Mouse (Mus musculus): ENCODE measurements at regions not wholly inside any gene's neighbourhood (a gene's known extent, or its start where the extent isn't known, plus 50 kb on each side); places are given as distances from the start of the nearest gene placed in this dataset.
A peak's percentile ranks its signal among the peaks of the same experiment; 100 is the strongest.

- peak; percentile 33 for DNase-seq (ENCODE audit: low spot score)
- no peaks in the 10 kb centered on the region for H3K9me3 ChIP-seq (ENCODE audit: control insufficient read depth, low read length)
- ATAC-seq (ENCODE audit: low read depth) = no peak
- H3K4me3 ChIP-seq (ENCODE audit: low read depth, low read length) = no peak overlapping the region
- WGBS = 43% methylated on average over 5 of the region's 5 CpGs
- H3K9ac ChIP-seq (ENCODE audit: low read depth, low read length) = no peak overlapping the region
- no peak overlapping the region for H3K27ac ChIP-seq (replicated peaks; ENCODE audit: low read depth, low read length)
- no peak overlapping the region for H3K4me2 ChIP-seq (ENCODE audit: low read depth, low read length)
- H3K36me3 ChIP-seq (ENCODE audit: control insufficient read depth, insufficient read depth, low read length) = no peaks in the 10 kb centered on the region
- H3K27me3 ChIP-seq (replicated peaks; ENCODE audit: control insufficient read depth, insufficient read depth, low read length) = no peaks in the 10 kb centered on the region
- no peaks in the 10 kb centered on the region for H3K4me1 ChIP-seq (ENCODE audit: control insufficient read depth, insufficient read depth, low read length)
These were observed 533.2 kb upstream of the Zeb2 start for GRCm38 (mm10) chr2:45650271-45650985.

GRCm38 (mm10) chr2:45647846-45648245, 530.7 kb upstream of the Zeb2 start:
- DNase-seq (ENCODE audit: low spot score) (no peak), ATAC-seq (ENCODE audit: low read depth) (no peak)
- H3K9ac ChIP-seq (ENCODE audit: low read depth, low read length) = no peak overlapping the region
- 91% methylated on average over 3 of the region's 3 CpGs for WGBS
- H3K27ac ChIP-seq (replicated peaks; ENCODE audit: low read depth, low read length) = no peak overlapping the region
- H3K4me2 ChIP-seq (ENCODE audit: low read depth, low read length) = no peak overlapping the region
- no peak overlapping the region for H3K4me3 ChIP-seq (ENCODE audit: low read depth, low read length)
- no peaks in the 10 kb centered on the region for H3K27me3 ChIP-seq (replicated peaks; ENCODE audit: control insufficient read depth, insufficient read depth, low read length)
- no peaks in the 10 kb centered on the region for H3K9me3 ChIP-seq (ENCODE audit: control insufficient read depth, low read length)
- H3K36me3 ChIP-seq (ENCODE audit: control insufficient read depth, insufficient read depth, low read length) = no peaks in the 10 kb centered on the region
- H3K4me1 ChIP-seq (ENCODE audit: control insufficient read depth, insufficient read depth, low read length) = no peaks in the 10 kb centered on the region

GRCm38 (mm10) chr2:45630081-45630480, 512.9 kb upstream of the Zeb2 start:
- no peak overlapping the region for H3K4me2 ChIP-seq (ENCODE audit: low read depth, low read length)
- ATAC-seq (ENCODE audit: low read depth) = no peak
- no peak overlapping the region for H3K4me3 ChIP-seq (ENCODE audit: low read depth, low read length)
- no peaks in the 10 kb centered on the region for H3K9me3 ChIP-seq (ENCODE audit: control insufficient read depth, low read length)
- no peak overlapping the region for H3K9ac ChIP-seq (ENCODE audit: low read depth, low read length)
- no peaks in the 10 kb centered on the region for H3K36me3 ChIP-seq (ENCODE audit: control insufficient read depth, insufficient read depth, low read length)
- WGBS = 36% methylated on average over 7 of the region's 7 CpGs
- no peak overlapping the region for H3K27ac ChIP-seq (replicated peaks; ENCODE audit: low read depth, low read length)
- no peak for DNase-seq (ENCODE audit: low spot score)
- no peaks in the 10 kb centered on the region for H3K4me1 ChIP-seq (ENCODE audit: control insufficient read depth, insufficient read depth, low read length)
- H3K27me3 ChIP-seq (replicated peaks; ENCODE audit: control insufficient read depth, insufficient read depth, low read length) = no peaks in the 10 kb centered on the region

GRCm38 (mm10) chr2:45629616-45630015, 512.4 kb upstream of the Zeb2 start:
- Histone ChIP-seq H3K4me1 (ENCODE audit: control insufficient read depth, insufficient read depth, low read length) (no peaks in the 10 kb centered on the region), H3K27ac (replicated peaks; ENCODE audit: low read depth, low read length) (no peak overlapping the region), H3K27me3 (replicated peaks; ENCODE audit: control insufficient read depth, insufficient read depth, low read length) (no peaks in the 10 kb centered on the region), H3K4me2 (ENCODE audit: low read depth, low read length) (no peak overlapping the region), H3K36me3 (ENCODE audit: control insufficient read depth, insufficient read depth, low read length) (no peaks in the 10 kb centered on the region), H3K4me3 (ENCODE audit: low read depth, low read length) (no peak overlapping the region), H3K9me3 (ENCODE audit: control insufficient read depth, low read length) (no peaks in the 10 kb centered on the region), H3K9ac (ENCODE audit: low read depth, low read length) (no peak overlapping the region)
- 39% methylated on average over 3 of the region's 3 CpGs for WGBS
- ATAC-seq (ENCODE audit: low read depth) (no peak), DNase-seq (ENCODE audit: low spot score) (peak; percentile 24)

GRCm38 (mm10) chr2:45623056-45623455, 505.9 kb upstream of the Zeb2 start:
- DNase-seq (ENCODE audit: low spot score) (no peak), ATAC-seq (ENCODE audit: low read depth) (no peak)
- H3K4me1 ChIP-seq (ENCODE audit: control insufficient read depth, insufficient read depth, low read length) = no peaks in the 10 kb centered on the region
- no peaks in the 10 kb centered on the region for H3K27me3 ChIP-seq (replicated peaks; ENCODE audit: control insufficient read depth, insufficient read depth, low read length)
- WGBS = 57% methylated on average over 3 of the region's 3 CpGs
- H3K4me2 ChIP-seq (ENCODE audit: low read depth, low read length) = no peak overlapping the region
- no peaks in the 10 kb centered on the region for H3K9me3 ChIP-seq (ENCODE audit: control insufficient read depth, low read length)
- H3K4me3 ChIP-seq (ENCODE audit: low read depth, low read length) = no peak overlapping the region
- H3K9ac ChIP-seq (ENCODE audit: low read depth, low read length) = no peak overlapping the region
- no peak overlapping the region for H3K27ac ChIP-seq (replicated peaks; ENCODE audit: low read depth, low read length)
- no peaks in the 10 kb centered on the region for H3K36me3 ChIP-seq (ENCODE audit: control insufficient read depth, insufficient read depth, low read length)

- 95% methylated on average over 1 of the region's 1 CpGs for WGBS
These were observed 491.7 kb upstream of the Zeb2 start for GRCm38 (mm10) chr2:45608926-45609325.

GRCm38 (mm10) chr2:45607393-45607792, 490.2 kb upstream of the Zeb2 start:
- Histone ChIP-seq H3K9ac (ENCODE audit: low read depth, low read length) (no peak overlapping the region), H3K36me3 (ENCODE audit: control insufficient read depth, insufficient read depth, low read length) (no peaks in the 10 kb centered on the region), H3K27me3 (replicated peaks; ENCODE audit: control insufficient read depth, insufficient read depth, low read length) (no peaks in the 10 kb centered on the region), H3K9me3 (ENCODE audit: control insufficient read depth, low read length) (no peaks in the 10 kb centered on the region), H3K27ac (replicated peaks; ENCODE audit: low read depth, low read length) (no peak overlapping the region), H3K4me3 (ENCODE audit: low read depth, low read length) (no peak overlapping the region), H3K4me1 (ENCODE audit: control insufficient read depth, insufficient read depth, low read length) (no peaks in the 10 kb centered on the region), H3K4me2 (ENCODE audit: low read depth, low read length) (no peak overlapping the region)
- ATAC-seq (ENCODE audit: low read depth) (no peak), DNase-seq (ENCODE audit: low spot score) (no peak)

More at GRCm38 (mm10) chr2:45608926-45609325, 491.7 kb upstream of the Zeb2 start:
- H3K9ac ChIP-seq (ENCODE audit: low read depth, low read length) = no peak overlapping the region
- no peak overlapping the region for H3K27ac ChIP-seq (replicated peaks; ENCODE audit: low read depth, low read length)
- H3K27me3 ChIP-seq (replicated peaks; ENCODE audit: control insufficient read depth, insufficient read depth, low read length) = no peaks in the 10 kb centered on the region
- H3K9me3 ChIP-seq (ENCODE audit: control insufficient read depth, low read length) = no peaks in the 10 kb centered on the region
- DNase-seq (ENCODE audit: low spot score) = no peak
- ATAC-seq (ENCODE audit: low read depth) = no peak
- no peak overlapping the region for H3K4me2 ChIP-seq (ENCODE audit: low read depth, low read length)
- H3K4me3 ChIP-seq (ENCODE audit: low read depth, low read length) = no peak overlapping the region
- H3K36me3 ChIP-seq (ENCODE audit: control insufficient read depth, insufficient read depth, low read length) = no peaks in the 10 kb centered on the region
- no peaks in the 10 kb centered on the region for H3K4me1 ChIP-seq (ENCODE audit: control insufficient read depth, insufficient read depth, low read length)

- H3K9me3 ChIP-seq (ENCODE audit: control insufficient read depth, low read length) = no peaks in the 10 kb centered on the region
- no peaks in the 10 kb centered on the region for H3K4me1 ChIP-seq (ENCODE audit: control insufficient read depth, insufficient read depth, low read length)
- H3K27ac ChIP-seq (replicated peaks; ENCODE audit: low read depth, low read length) = no peak overlapping the region
- no peak overlapping the region for H3K4me3 ChIP-seq (ENCODE audit: low read depth, low read length)
- 53% methylated on average over 6 of the region's 6 CpGs for WGBS
- no peak for DNase-seq (ENCODE audit: low spot score)
- no peaks in the 10 kb centered on the region for H3K36me3 ChIP-seq (ENCODE audit: control insufficient read depth, insufficient read depth, low read length)
- H3K9ac ChIP-seq (ENCODE audit: low read depth, low read length) = no peak overlapping the region
- no peak overlapping the region for H3K4me2 ChIP-seq (ENCODE audit: low read depth, low read length)
- no peak for ATAC-seq (ENCODE audit: low read depth)
- no peaks in the 10 kb centered on the region for H3K27me3 ChIP-seq (replicated peaks; ENCODE audit: control insufficient read depth, insufficient read depth, low read length)
These were observed 484.2 kb upstream of the Zeb2 start for GRCm38 (mm10) chr2:45601332-45601900.

- Histone ChIP-seq H3K27me3 (replicated peaks; ENCODE audit: control insufficient read depth, insufficient read depth, low read length) (no peaks in the 10 kb centered on the region), H3K4me2 (ENCODE audit: low read depth, low read length) (no peak overlapping the region), H3K9me3 (ENCODE audit: control insufficient read depth, low read length) (no peaks in the 10 kb centered on the region), H3K4me3 (ENCODE audit: low read depth, low read length) (no peak overlapping the region), H3K27ac (replicated peaks; ENCODE audit: low read depth, low read length) (no peak overlapping the region), H3K36me3 (ENCODE audit: control insufficient read depth, insufficient read depth, low read length) (no peaks in the 10 kb centered on the region), H3K4me1 (ENCODE audit: control insufficient read depth, insufficient read depth, low read length) (no peaks in the 10 kb centered on the region), H3K9ac (ENCODE audit: low read depth, low read length) (no peak overlapping the region)
- no peak for DNase-seq (ENCODE audit: low spot score)
- no peak for ATAC-seq (ENCODE audit: low read depth)
- 80% methylated on average over 4 of the region's 4 CpGs for WGBS
These were observed 476.6 kb upstream of the Zeb2 start for GRCm38 (mm10) chr2:45593765-45594164.
